Mouse (Mus musculus): ENCODE results near the gene Reep3. TPM values are rescaled to one million over a fixed set of nuclear protein-coding genes. Genes with fewer than 3 reads are reported as not detected.

The Reep3 gene
- polyA plus RNA-seq, 2 experiments, result 35.0 to 41.3 TPM

DNA sequence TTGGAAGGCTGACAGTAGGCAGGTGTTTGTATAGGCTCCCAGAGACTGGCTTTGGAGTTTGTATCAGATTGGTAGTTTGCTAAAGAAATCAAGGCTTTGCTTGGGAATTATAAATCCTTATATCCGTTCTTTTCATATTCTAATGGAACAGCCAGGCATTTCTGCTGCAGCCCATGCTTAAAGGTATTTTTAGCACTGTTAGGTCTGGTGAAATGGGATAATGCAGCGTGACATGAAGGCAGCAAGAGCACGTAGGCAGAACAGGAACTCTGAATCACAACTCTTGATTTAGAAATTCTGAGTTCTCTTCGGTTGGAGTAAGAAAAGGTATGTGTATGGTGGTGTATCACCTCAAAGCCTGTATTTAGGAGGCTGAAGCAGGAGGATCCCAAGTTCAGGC lies 27.4 kb upstream of the Reep3 start:
- no peak overlapping the region for H3K4me3 ChIP-seq (replicated peaks; ENCODE audit: low read length)
- no peak overlapping the region for H3K9ac ChIP-seq (ENCODE audit: low read depth, low read length, severe bottlenecking)
- TF ChIP-seq POLR2A (IDR thresholded peaks at IDR 0.05; ENCODE audit: borderline replicate concordance, extremely low read depth, insufficient read depth, insufficient read length), result no peak
- no peaks in the 10 kb centered on the region for H3K36me3 ChIP-seq (ENCODE audit: control insufficient read depth, insufficient read depth, low read length)
- DNase-seq (ENCODE audit: low spot score) (no peak), ATAC-seq (ENCODE audit: low FRiP score, low read depth) (no peak)
- H3K4me1 ChIP-seq (ENCODE audit: control insufficient read depth, insufficient read depth, low read length), result peaks cover 13% of the 10 kb centered on the region
- no peaks in the 10 kb centered on the region for H3K9me3 ChIP-seq (ENCODE audit: control insufficient read depth, low read length)
- H3K4me2 ChIP-seq (replicated peaks; ENCODE audit: low read depth, low read length, severe bottlenecking), result no peak overlapping the region
- no peaks in the 10 kb centered on the region for H3K27me3 ChIP-seq (ENCODE audit: control insufficient read depth, insufficient read depth, low read length)
- WGBS, result 82% methylated on average over 4 of the region's 4 CpGs
- no peak overlapping the region for H3K27ac ChIP-seq (replicated peaks; ENCODE audit: low read depth, low read length)

DNA sequence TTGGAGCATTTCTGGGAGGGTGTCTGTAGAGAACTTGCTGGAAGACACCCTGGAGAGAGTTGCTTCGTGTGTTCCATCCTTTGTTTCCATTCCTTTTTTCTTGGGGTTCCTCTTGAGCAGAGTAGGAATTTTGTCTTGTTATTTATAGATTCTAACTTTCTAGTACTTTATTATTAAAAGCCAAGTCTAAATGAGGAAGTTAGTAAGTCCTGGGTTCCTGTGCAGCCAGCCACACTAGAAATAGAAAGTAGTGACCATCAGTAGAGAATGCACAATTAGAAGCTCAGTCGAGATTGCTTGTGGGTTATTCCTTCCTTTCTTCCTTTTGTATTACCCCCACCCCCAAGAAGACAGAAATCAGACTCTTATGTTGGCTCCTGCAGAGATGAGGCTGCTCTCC lies 27.0 kb upstream of the Reep3 start:
- DNase-seq (ENCODE audit: low spot score) (no peak), ATAC-seq (ENCODE audit: low FRiP score, low read depth) (no peak)
- no peak overlapping the region for H3K27ac ChIP-seq (replicated peaks; ENCODE audit: low read depth, low read length)
- no peak overlapping the region for H3K9ac ChIP-seq (ENCODE audit: low read depth, low read length, severe bottlenecking)
- H3K27me3 ChIP-seq (ENCODE audit: control insufficient read depth, insufficient read depth, low read length), result no peaks in the 10 kb centered on the region
- H3K4me3 ChIP-seq (replicated peaks; ENCODE audit: low read length), result no peak overlapping the region
- no peak for TF ChIP-seq POLR2A (IDR thresholded peaks at IDR 0.05; ENCODE audit: borderline replicate concordance, extremely low read depth, insufficient read depth, insufficient read length)
- H3K36me3 ChIP-seq (ENCODE audit: control insufficient read depth, insufficient read depth, low read length), result no peaks in the 10 kb centered on the region
- WGBS, result 62% methylated on average over 2 of the region's 2 CpGs
- no peaks in the 10 kb centered on the region for H3K9me3 ChIP-seq (ENCODE audit: control insufficient read depth, low read length)
- H3K4me1 ChIP-seq (ENCODE audit: control insufficient read depth, insufficient read depth, low read length), result peaks cover 13% of the 10 kb centered on the region
- no peak overlapping the region for H3K4me2 ChIP-seq (replicated peaks; ENCODE audit: low read depth, low read length, severe bottlenecking)

DNA sequence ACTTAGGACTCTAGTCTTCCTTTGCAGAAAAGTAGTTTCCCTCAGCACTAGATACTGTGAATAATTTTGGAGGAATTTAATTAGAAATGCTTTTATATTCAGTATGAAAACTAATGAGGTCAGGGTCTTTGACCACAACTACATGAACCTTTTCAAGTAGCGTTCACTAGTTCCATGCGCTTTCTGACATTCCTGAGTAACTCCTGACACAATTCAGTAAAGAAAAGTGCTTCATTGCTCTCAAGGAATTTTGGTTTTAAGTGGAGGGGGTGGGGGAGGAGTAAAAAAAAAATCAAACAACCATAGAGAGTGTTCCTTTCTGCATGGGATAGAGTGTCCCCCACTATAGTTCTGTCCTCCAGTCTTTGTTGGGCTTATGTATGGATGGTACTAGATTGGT lies 23.9 kb upstream of the Reep3 start:
- Histone ChIP-seq H3K4me1 (ENCODE audit: control insufficient read depth, insufficient read depth, low read length) (peaks cover 15% of the 10 kb centered on the region), H3K4me3 (replicated peaks; ENCODE audit: low read length) (no peak overlapping the region), H3K27ac (replicated peaks; ENCODE audit: low read depth, low read length) (no peak overlapping the region), H3K9ac (ENCODE audit: low read depth, low read length, severe bottlenecking) (no peak overlapping the region), H3K27me3 (ENCODE audit: control insufficient read depth, insufficient read depth, low read length) (no peaks in the 10 kb centered on the region), H3K4me2 (replicated peaks; ENCODE audit: low read depth, low read length, severe bottlenecking) (no peak overlapping the region), H3K9me3 (ENCODE audit: control insufficient read depth, low read length) (no peaks in the 10 kb centered on the region), H3K36me3 (ENCODE audit: control insufficient read depth, insufficient read depth, low read length) (no peaks in the 10 kb centered on the region)
- ATAC-seq (ENCODE audit: low FRiP score, low read depth) (no peak), DNase-seq (ENCODE audit: low spot score) (no peak)
- TF ChIP-seq POLR2A (IDR thresholded peaks at IDR 0.05; ENCODE audit: borderline replicate concordance, extremely low read depth, insufficient read depth, insufficient read length), result no peak
- 76% methylated on average over 2 of the region's 2 CpGs for WGBS

DNA sequence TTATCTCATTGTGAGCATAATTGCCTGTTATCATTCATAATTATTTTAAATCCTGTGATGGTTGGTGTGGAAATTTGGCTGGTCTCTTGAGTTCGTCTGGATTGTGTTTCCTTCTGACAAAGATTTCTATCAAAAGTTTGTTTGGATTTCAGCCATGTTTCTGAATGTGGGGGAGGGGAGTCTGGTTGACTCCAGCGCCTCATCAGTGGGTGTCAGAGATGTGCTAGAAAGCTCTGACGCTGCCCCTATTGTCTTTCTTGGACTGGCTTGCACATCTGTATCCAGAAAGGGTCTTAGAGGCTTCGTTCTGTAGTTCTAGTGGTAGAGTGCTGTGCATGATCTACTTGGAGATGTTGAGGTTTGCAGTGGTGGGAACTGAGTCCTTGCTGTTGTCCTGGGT lies 23.4 kb upstream of the Reep3 start:
- Histone ChIP-seq H3K27ac (replicated peaks; ENCODE audit: low read depth, low read length) (no peak overlapping the region), H3K36me3 (ENCODE audit: control insufficient read depth, insufficient read depth, low read length) (no peaks in the 10 kb centered on the region), H3K27me3 (ENCODE audit: control insufficient read depth, insufficient read depth, low read length) (no peaks in the 10 kb centered on the region), H3K4me3 (replicated peaks; ENCODE audit: low read length) (no peak overlapping the region), H3K4me1 (ENCODE audit: control insufficient read depth, insufficient read depth, low read length) (peaks cover 20% of the 10 kb centered on the region), H3K4me2 (replicated peaks; ENCODE audit: low read depth, low read length, severe bottlenecking) (no peak overlapping the region), H3K9ac (ENCODE audit: low read depth, low read length, severe bottlenecking) (no peak overlapping the region), H3K9me3 (ENCODE audit: control insufficient read depth, low read length) (no peaks in the 10 kb centered on the region)
- DNase-seq (ENCODE audit: low spot score) (no peak), ATAC-seq (ENCODE audit: low FRiP score, low read depth) (no peak)
- 81% methylated on average over 4 of the region's 4 CpGs for WGBS
- no peak for TF ChIP-seq POLR2A (IDR thresholded peaks at IDR 0.05; ENCODE audit: borderline replicate concordance, extremely low read depth, insufficient read depth, insufficient read length)

DNA sequence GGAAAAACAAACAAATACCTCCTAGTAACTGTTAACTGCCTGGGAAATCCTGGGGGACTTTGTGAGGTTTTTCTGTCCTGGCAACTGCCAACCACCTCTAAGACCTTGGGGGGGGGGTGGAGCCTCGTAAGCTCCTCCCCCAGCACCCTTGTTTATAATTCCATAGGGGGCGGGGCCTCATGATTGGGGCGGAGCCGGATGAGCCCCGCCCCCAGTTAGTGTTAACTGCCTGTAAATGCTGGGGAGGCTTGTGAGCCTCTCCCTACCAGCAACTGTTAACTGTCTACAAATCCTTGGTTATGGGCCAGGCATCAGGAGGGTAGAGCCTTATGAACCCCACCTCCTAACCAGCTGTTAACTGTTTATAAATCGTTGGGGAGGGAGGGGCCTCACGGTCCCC lies 22.5 kb upstream of the Reep3 start:
- Histone ChIP-seq H3K4me1 (ENCODE audit: control insufficient read depth, insufficient read depth, low read length) (peaks cover 29% of the 10 kb centered on the region), H3K9me3 (ENCODE audit: control insufficient read depth, low read length) (no peaks in the 10 kb centered on the region), H3K4me3 (replicated peaks; ENCODE audit: low read length) (no peak overlapping the region), H3K4me2 (replicated peaks; ENCODE audit: low read depth, low read length, severe bottlenecking) (no peak overlapping the region), H3K9ac (ENCODE audit: low read depth, low read length, severe bottlenecking) (no peak overlapping the region), H3K27me3 (ENCODE audit: control insufficient read depth, insufficient read depth, low read length) (no peaks in the 10 kb centered on the region), H3K36me3 (ENCODE audit: control insufficient read depth, insufficient read depth, low read length) (no peaks in the 10 kb centered on the region), H3K27ac (replicated peaks; ENCODE audit: low read depth, low read length) (no peak overlapping the region)
- no peak for TF ChIP-seq POLR2A (IDR thresholded peaks at IDR 0.05; ENCODE audit: borderline replicate concordance, extremely low read depth, insufficient read depth, insufficient read length)
- 41% methylated on average over 7 of the region's 7 CpGs for WGBS
- ATAC-seq (ENCODE audit: low FRiP score, low read depth) (no peak), DNase-seq (ENCODE audit: low spot score) (no peak)

DNA sequence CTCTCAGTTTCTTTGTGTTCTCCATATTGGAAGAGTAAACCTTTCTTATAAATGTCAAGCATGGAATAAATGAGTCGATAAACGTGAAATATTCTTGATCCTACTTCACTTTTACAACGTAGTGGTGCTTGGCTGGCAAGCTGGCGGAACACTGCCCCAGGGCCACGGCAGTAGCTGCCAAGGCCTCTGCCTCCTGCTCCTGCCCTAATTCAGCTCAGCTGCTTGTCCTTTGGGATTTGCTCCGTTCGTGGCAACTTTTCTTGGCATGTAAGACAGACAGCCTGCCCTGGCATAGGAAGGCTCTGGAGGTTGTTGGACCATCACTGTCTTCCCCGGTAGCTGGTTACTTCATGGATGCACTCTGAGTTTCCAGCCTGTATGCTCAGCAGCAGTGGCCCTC lies 19.5 kb upstream of the Reep3 start:
- H3K4me2 ChIP-seq (replicated peaks; ENCODE audit: low read depth, low read length, severe bottlenecking), result no peak overlapping the region
- no peak for TF ChIP-seq POLR2A (IDR thresholded peaks at IDR 0.05; ENCODE audit: borderline replicate concordance, extremely low read depth, insufficient read depth, insufficient read length)
- ATAC-seq (ENCODE audit: low FRiP score, low read depth) (no peak), DNase-seq (ENCODE audit: low spot score) (peak; percentile 28)
- no peak overlapping the region for H3K9ac ChIP-seq (ENCODE audit: low read depth, low read length, severe bottlenecking)
- H3K9me3 ChIP-seq (ENCODE audit: control insufficient read depth, low read length), result no peaks in the 10 kb centered on the region
- 0 out of 2 replicates have a peak overlapping the region, but pooled peaks have one; percentile 40 for H3K27ac ChIP-seq (replicated peaks; ENCODE audit: low read depth, low read length)
- WGBS, result 25% methylated on average over 8 of the region's 8 CpGs
- peaks cover 36% of the 10 kb centered on the region for H3K4me1 ChIP-seq (ENCODE audit: control insufficient read depth, insufficient read depth, low read length)
- no peaks in the 10 kb centered on the region for H3K27me3 ChIP-seq (ENCODE audit: control insufficient read depth, insufficient read depth, low read length)
- H3K36me3 ChIP-seq (ENCODE audit: control insufficient read depth, insufficient read depth, low read length), result no peaks in the 10 kb centered on the region
- no peak overlapping the region for H3K4me3 ChIP-seq (replicated peaks; ENCODE audit: low read length)

Measured in limb, embryonic 14.5 days (tissue).